Mouse (Mus musculus): ENCODE results near the gene Il11ra1. TPM values are rescaled to one million over a fixed set of nuclear protein-coding genes. Genes with fewer than 3 reads are reported as not detected.
"Not testable (repeated sequence)": the region's sequence is repeated elsewhere in the genome, so short reads cannot be mapped to it uniquely, and the experiment has no call there.

Il11ra1 gene
- polyA plus RNA-seq, 1 experiment = 6.3 TPM

GRCm38 (mm10) chr4:41672522-41672963 is 27.2 kb upstream of the Il11ra1 start:
- TF ChIP-seq GATA1 (IDR thresholded peaks at IDR 0.05; ENCODE audit: low read length) = no peak

GRCm38 (mm10) chr4:41673186-41673585 is 26.6 kb upstream of the Il11ra1 start:
- TF ChIP-seq GATA1 (IDR thresholded peaks at IDR 0.05; ENCODE audit: low read length) = no peak

DNA sequence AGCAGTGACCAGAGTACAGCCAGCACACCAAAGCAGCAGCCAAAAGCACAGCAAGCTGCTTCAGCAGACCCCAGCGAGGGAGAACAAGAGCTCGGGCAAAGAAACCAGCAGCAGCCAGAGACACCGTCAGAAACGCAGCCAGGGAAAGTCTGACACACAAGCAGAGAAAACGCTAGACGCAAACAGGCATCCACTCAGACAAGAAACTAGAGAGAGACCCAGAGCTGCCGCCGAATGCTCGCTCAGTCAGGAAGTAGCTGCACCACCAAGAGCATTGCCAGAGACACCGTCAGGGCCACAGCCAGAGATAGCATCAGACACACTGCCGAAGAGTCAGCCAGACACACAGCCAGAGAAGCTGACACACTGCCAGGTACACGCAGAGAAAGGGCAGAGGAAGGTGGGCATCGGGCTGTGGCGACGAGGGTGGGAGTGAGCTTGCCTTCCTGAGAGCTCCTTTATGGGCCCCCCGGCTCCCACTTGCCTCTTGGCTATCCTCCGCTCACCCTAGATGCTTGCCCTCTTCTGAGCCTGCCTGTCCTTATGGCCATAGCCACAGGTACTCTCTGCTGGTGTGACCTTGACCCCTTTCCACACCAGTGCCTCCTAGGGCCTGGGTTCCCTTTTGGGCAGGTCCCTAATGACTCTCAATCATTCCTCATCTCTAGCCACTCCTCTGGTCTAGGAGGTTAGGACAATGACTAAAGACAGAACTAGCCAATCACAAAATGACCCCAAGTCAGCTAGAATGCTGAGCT is 23.4 kb upstream of the Il11ra1 start:
- no peak for TF ChIP-seq GATA1 (IDR thresholded peaks at IDR 0.05; ENCODE audit: low read length)

DNA sequence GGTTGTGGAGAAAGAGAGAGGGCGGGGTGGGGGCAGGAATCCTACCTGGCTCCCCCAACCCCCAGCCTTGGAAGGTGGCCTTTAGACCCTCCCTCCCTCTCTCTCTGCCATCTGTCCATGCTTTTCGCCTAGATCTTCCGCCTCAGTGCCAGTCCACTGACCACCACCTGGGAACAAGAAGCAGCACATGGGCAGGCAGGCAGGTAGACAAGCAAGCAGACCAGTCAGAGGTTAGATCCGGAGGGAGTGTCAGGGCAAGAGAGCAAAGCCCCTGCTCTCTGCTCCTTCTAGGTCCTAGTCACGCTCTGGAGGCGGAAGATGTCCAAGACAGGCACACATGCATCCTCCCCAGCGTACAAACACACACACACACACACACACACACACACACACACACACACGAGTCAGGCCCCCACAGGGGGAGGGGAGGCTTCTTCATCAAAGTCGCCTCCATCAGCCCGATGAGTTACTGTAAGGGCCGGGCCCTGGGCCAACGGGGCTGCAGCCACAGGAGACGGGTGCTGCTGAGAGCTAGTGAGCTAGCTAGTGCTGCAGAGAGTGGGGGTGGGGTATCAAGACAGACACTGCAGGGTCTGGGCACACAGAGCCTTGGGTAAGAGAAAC is 22.7 kb upstream of the Il11ra1 start:
- no peak for TF ChIP-seq GATA1 (IDR thresholded peaks at IDR 0.05; ENCODE audit: low read length)

GRCm38 (mm10) chr4:41678863-41679262 is 20.9 kb upstream of the Il11ra1 start:
- TF ChIP-seq GATA1 (IDR thresholded peaks at IDR 0.05; ENCODE audit: low read length) = no peak

GRCm38 (mm10) chr4:41679291-41679690 is 20.5 kb upstream of the Il11ra1 start:
- TF ChIP-seq GATA1 (IDR thresholded peaks at IDR 0.05; ENCODE audit: low read length) = no peak

- no peak for TF ChIP-seq GATA1 (IDR thresholded peaks at IDR 0.05; ENCODE audit: low read length)
Measured at GRCm38 (mm10) chr4:41681176-41681575, 18.6 kb upstream of the Il11ra1 start.

DNA sequence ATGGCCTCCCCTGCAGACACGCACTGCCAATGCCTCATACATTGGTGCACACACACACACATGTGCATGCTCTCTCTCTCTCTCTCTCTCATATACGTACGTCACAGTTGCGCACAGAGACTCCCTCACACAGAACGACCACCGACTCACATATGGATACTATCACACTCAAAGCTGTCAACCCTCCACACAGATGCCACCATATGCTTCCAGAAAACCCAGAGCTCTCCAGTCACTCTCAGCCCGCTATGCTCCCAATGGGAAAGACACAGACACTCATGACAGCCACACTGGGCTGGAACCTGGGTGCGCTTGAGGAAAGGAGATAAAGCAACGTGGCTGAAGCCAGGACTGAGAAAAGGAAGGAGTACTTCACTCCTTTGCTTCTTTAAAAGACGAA is 17.8 kb upstream of the Il11ra1 start:
- no peak for TF ChIP-seq GATA1 (IDR thresholded peaks at IDR 0.05; ENCODE audit: low read length)

DNA sequence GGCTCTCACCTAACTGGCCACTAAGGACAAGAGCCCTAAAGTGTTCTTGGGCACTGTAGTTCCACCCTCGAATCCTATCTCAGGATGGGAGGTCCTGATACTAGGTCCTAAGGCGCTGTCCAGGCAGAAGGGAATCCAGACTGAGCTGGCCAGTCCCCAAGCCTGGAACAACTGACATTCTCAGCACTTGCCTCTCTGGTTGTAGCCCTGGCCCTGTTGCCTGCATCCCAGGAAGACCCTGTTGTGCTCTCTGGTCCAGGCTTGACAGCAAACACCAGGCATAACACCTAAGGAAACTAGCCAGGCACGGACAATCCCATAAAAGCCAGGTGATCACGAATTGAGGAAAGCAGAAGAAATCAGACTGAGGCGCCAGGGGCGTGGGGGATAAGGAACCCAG is 17.0 kb upstream of the Il11ra1 start:
- TF ChIP-seq GATA1 (IDR thresholded peaks at IDR 0.05; ENCODE audit: low read length) = no peak

DNA sequence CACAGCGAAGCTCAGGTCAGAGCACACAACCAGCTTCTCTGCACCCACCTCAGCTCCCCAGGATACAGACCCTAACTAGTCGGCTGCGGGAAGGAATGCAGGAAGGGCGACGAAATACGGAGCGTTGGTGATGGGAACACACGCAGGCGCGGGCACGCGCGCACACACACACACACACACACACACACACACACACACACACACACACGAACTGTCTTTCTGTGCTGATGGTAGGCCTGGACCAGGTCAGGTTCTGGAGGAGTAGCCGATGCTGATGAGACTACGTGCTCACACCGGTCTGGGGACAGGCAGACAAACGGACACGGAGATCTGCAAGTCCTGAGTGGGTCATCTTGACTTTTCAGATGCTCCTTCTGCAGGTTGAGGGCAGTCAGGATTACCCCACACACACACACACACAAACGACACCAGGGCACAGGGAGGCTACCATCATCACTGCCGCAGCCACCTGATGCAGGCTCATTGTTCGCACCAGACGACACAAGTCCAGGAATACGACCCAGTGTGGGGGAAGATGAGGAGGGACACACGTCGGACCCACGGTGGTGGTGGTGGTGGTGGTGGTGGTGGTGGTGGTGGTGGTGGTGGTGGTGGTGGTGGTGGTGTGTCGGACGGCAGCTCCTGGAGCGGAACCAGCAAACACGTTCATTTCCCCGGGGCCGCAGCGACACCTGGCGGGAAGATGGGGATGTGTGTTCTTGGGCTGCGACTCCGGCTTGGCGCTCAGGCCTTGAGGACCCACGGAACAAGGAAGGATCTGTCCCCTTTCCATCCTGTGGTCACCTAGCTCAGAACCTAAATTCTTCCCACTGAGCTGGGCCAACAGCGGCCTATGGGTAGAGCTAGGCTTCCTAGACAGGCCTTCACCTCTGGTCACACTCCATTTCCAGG is 2.6 kb upstream of the Il11ra1 start, which contains the start of gene Cntfr:
Gene Cntfr (minus strand): TSS at position 160 of the 912 bp plus-strand sequence.
- TF ChIP-seq GATA1 (IDR thresholded peaks at IDR 0.05; ENCODE audit: low read length) = not testable (repeated sequence)

DNA sequence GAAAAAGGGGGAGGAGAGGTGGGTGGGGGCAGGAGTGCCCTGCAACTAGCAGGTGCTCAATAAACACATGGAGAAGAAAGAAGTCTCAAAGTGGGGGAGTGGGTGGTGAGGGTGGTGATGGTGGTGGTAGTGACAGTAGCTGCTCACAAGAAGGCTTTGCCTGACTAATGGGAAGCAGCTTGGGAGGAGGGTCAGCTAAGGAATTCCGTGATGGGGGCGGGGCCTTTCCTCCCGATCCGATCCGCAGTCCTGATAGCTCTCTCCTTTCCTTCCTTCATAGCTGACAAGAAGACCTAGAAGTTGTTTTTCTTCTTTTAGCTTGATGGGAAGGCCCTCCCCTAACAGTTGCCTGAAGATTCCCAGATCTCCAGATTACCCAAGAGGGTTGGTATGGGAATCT is 4.9 kb downstream of the Il11ra1 start:
- TF ChIP-seq GATA1 (IDR thresholded peaks at IDR 0.05; ENCODE audit: low read length) = no peak

- no peak for TF ChIP-seq GATA1 (IDR thresholded peaks at IDR 0.05; ENCODE audit: low read length)
Measured at GRCm38 (mm10) chr4:41705922-41706754, 6.3 kb downstream of the Il11ra1 start.

- no peak for TF ChIP-seq GATA1 (IDR thresholded peaks at IDR 0.05; ENCODE audit: low read length)
Measured at GRCm38 (mm10) chr4:41707011-41707535, 7.3 kb downstream of the Il11ra1 start.

- no peak for TF ChIP-seq GATA1 (IDR thresholded peaks at IDR 0.05; ENCODE audit: low read length)
Measured at GRCm38 (mm10) chr4:41708192-41708745, 8.5 kb downstream of the Il11ra1 start.
